ENCODE assay signal across 9 mouse cellular contexts in genomic region chr6:115124675-115125357, GRCm38 (mm10). TPM values are rescaled to one million over a fixed set of nuclear protein-coding genes. Genes with fewer than 3 reads are reported as not detected.
DNase-seq lines count a peak whose midpoint lies in the region; ATAC-seq lines count a peak whose summit lies in the region.
"Had no signal": no experiment of that assay in that cellular context is flagged by ENCODE, and none has a peak within 500 bp of the region (broad histone marks: within the 10 kb centered on the region; RNA-seq: fewer than 3 reads in every experiment).

No protein-coding gene starts in this region.

- no peak overlapping the region for H3K4me3 ChIP-seq in neural tube, embryonic 13.5 days
- H3K4me3 ChIP-seq: liver, embryonic 13.5 days had no signal

- no peak overlapping the region for H3K4me2 ChIP-seq in neural tube, embryonic 13.5 days
- H3K4me2 ChIP-seq: liver, embryonic 13.5 days had no signal

- no peaks in the 10 kb centered on the region for H3K9me3 ChIP-seq in neural tube, embryonic 13.5 days
- H3K9me3 ChIP-seq: liver, embryonic 13.5 days had no signal

- no peaks in the 10 kb centered on the region for H3K27me3 ChIP-seq in neural tube, embryonic 13.5 days
- H3K27me3 ChIP-seq: liver, embryonic 13.5 days had no signal

- H3K9ac ChIP-seq in neural tube, embryonic 13.5 days = no peak overlapping the region
- H3K9ac ChIP-seq: liver, embryonic 13.5 days had no signal

- H3K4me1 ChIP-seq in neural tube, embryonic 13.5 days (replicated peaks) = peaks cover 53% of the 10 kb centered on the region
- H3K4me1 ChIP-seq: liver, embryonic 13.5 days had no signal

- no peaks in the 10 kb centered on the region for H3K36me3 ChIP-seq in neural tube, embryonic 13.5 days
- H3K36me3 ChIP-seq: liver, embryonic 13.5 days had no signal

- no peak for DNase-seq in neural tube, embryonic 10.5 days (ENCODE audit: extremely low spot score, low spot score)
- peak; percentile 47 for DNase-seq in frontal cortex, postnatal 25 days (ENCODE audit: low spot score in 2 of 2)
- DNase-seq in layer of hippocampus, postnatal 25 days (ENCODE audit: extremely low spot score in 1 of 2, low spot score in 1 of 2) = peak; percentile 57 to 63
- DNase-seq in right cerebral cortex, postnatal 14 days = peak; percentile 57
- DNase-seq in adrenal gland, adult 2 months = no peak
- no peak for DNase-seq in urinary bladder, postnatal 10 days (ENCODE audit: low spot score)
- DNase-seq in embryo, embryonic 9.5 days (ENCODE audit: extremely low spot score) = no peak
- DNase-seq: liver, embryonic 13.5 days had no signal

- 66% methylated on average over 2 of the region's 2 CpGs for WGBS in neural tube, embryonic 13.5 days

- no peak for ATAC-seq in neural tube, embryonic 13.5 days (ENCODE audit: low read depth)

- H3K27ac ChIP-seq in neural tube, embryonic 13.5 days (replicated peaks) = peak overlapping the region; percentile 64; the same call in 1 of the 2 replicates
- H3K27ac ChIP-seq: liver, embryonic 13.5 days had no signal

RNA-seq across cellular contexts. Expression of gene Syn2, which starts 9.9 kb away (rescaled TPM):
- polyA plus RNA-seq in neural tube, embryonic 13.5 days (2015; fragmentation: Nextera tagmentation; extraction: Ambion mirVana) = 33.7 and 33.8 TPM in 2 replicates
- total RNA-seq in layer of hippocampus, postnatal 25 days (2021) = 100 to 1,000 TPM; 590 to 635 TPM
- total RNA-seq in adrenal gland, adult 2 months (2021) = 10 to 100 TPM; 14.0 to 26.4 TPM
- polyA plus RNA-seq in adrenal gland, adult 2 months (2012; rRNA removed) = 17.9 and 38.7 TPM in 2 replicates

Comparison
In these comparisons a context has a peak if more than half of its experiments do, and no peak if none do; other contexts are left out.
1. DNase-seq: peak in frontal cortex, postnatal 25 days (2 of 2), layer of hippocampus, postnatal 25 days (2 of 2) and right cerebral cortex, postnatal 14 days (single experiment); none in neural tube, embryonic 10.5 days (single experiment), adrenal gland, adult 2 months (single experiment), urinary bladder, postnatal 10 days (single experiment) and embryo, embryonic 9.5 days (single experiment).
2. RNA of gene Syn2, which starts 9.9 kb away (total RNA-seq): 590 to 635 TPM in layer of hippocampus, postnatal 25 days; 14.0 to 26.4 TPM in adrenal gland, adult 2 months; every median in the first group is over 10 times any median in the second.